Mouse (Mus musculus) neural tube, embryonic 12.5 days (tissue): ENCODE measurements around the gene Pdgfc. TPM values are rescaled to one million over a fixed set of nuclear protein-coding genes. Genes with fewer than 3 reads are reported as not detected.
"Not testable (repeated sequence)": the region's sequence is repeated elsewhere in the genome, so short reads cannot be mapped to it uniquely, and the experiment has no call there.

Source experiments
- ATAC-seq: fragments of 200-750 bp; cut with Nextera tagmentation; 2 replicates; pipeline ENCODE4 v1.8.0; 2017; ENCODE audit warnings: low read depth, mild to moderate bottlenecking, moderate TSS enrichment, moderate library complexity; ENCODE audit not compliant: low FRiP score
- H3K27ac ChIP-seq: fragments of 300-500 bp; sonication (generic); 2 replicates; pipeline ENCODE4 v1.5.1; 2016
- H3K27me3 ChIP-seq: fragments of 300-500 bp; sonication (generic); replicated peaks from 2 replicates; pipeline ENCODE4 v1.6.1; 2016; ENCODE audit warnings: mild to moderate bottlenecking
- H3K36me3 ChIP-seq: fragments of 300-500 bp; sonication (generic); 2 replicates; pipeline ENCODE4 v1.6.1; 2016; ENCODE audit warnings: mild to moderate bottlenecking
- H3K4me1 ChIP-seq: fragments of 300-500 bp; sonication (generic); 2 replicates; pipeline ENCODE4 v1.6.1; 2016
- H3K4me2 ChIP-seq: fragments of 300-500 bp; sonication (generic); replicated peaks from 2 replicates; pipeline ENCODE4 v1.6.1; 2016; ENCODE audit warnings: mild to moderate bottlenecking
- H3K4me3 ChIP-seq: fragments of 300-500 bp; sonication (generic); 2 replicates; pipeline ENCODE4 v1.5.1; 2016
- H3K9ac ChIP-seq: fragments of 300-500 bp; sonication (generic); 2 replicates; pipeline ENCODE4 v1.6.1; 2016; ENCODE audit warnings: mild to moderate bottlenecking
- H3K9me3 ChIP-seq: fragments of 300-500 bp; sonication (generic); 2 replicates; pipeline ENCODE4 v1.6.1; 2016; ENCODE audit warnings: mild to moderate bottlenecking
- WGBS: fragments of 180-500 bp; shearing (Covaris S2); methylation state at CpG from one replicate; pipeline ENCODE4 v1.1.7; 2016; 5-methylcytosine and 5-hydroxymethylcytosine counted together
- polyA plus RNA-seq: library from polyadenylated mRNA; unstranded; fragments of >200 nt; fragmentation: Nextera tagmentation; extraction: Ambion mirVana; gene quantifications from 2 replicates; pipeline ENCODE4 v1.2.1, GENCODE M21; 2016

Gene Pdgfc
- polyA plus RNA-seq, 1 experiment from 2014 or later = 10.4 TPM

DNA sequence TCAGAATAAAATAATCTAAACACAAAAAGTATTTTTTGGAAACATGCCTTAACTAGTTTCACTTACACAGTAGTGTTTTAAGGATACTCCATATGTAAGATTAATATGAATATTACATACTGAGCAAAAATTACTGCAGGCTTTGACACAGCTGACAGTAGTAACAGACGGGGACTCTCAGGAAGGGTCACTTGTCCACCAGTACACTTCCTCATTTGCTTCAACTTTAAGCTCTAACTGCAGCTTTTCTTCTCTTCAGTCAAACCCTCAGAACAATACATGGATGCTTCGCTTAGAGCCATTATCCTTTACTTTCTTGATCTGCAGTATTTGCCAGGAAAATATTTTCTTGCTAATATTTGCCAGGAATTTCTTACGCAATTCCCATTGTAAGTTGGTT, 87.2 kb downstream of the Pdgfc start:
- H3K4me2 ChIP-seq = no peak overlapping the region
- no peaks in the 10 kb centered on the region for H3K27me3 ChIP-seq
- no peak overlapping the region for H3K9ac ChIP-seq
- H3K27ac ChIP-seq = no peak overlapping the region
- H3K4me1 ChIP-seq = no peaks in the 10 kb centered on the region
- no peak for ATAC-seq
- 84% methylated on average over 3 of the region's 3 CpGs for WGBS
- no peak overlapping the region for H3K4me3 ChIP-seq
- no peaks in the 10 kb centered on the region for H3K9me3 ChIP-seq
- H3K36me3 ChIP-seq = no peaks in the 10 kb centered on the region

DNA sequence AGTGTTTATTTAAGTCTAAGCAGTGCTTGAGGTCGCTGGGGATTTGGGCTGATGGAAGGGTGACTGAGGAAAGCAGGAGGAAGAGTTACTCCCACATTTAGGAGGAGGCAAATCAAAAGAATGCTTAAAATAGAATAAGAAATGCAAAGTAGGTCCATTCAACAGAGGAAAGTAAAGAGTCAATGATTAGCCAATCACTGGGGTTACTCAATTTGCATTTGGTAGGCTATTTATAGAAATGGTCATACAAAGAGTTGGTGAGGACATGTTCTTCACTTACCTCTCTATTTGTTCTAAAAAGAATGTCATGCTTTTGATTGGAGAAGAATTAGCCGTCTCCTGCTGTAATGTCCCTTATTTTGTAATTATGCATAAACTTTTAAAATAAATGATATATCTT, 90.8 kb downstream of the Pdgfc start:
- H3K4me2 ChIP-seq = no peak overlapping the region
- H3K4me3 ChIP-seq = no peak overlapping the region
- no peak for ATAC-seq
- no peaks in the 10 kb centered on the region for H3K9me3 ChIP-seq
- no peaks in the 10 kb centered on the region for H3K36me3 ChIP-seq
- H3K4me1 ChIP-seq = no peaks in the 10 kb centered on the region
- H3K9ac ChIP-seq = no peak overlapping the region
- WGBS = 45% methylated on average over 2 of the region's 2 CpGs
- H3K27ac ChIP-seq = no peak overlapping the region
- H3K27me3 ChIP-seq = no peaks in the 10 kb centered on the region

DNA sequence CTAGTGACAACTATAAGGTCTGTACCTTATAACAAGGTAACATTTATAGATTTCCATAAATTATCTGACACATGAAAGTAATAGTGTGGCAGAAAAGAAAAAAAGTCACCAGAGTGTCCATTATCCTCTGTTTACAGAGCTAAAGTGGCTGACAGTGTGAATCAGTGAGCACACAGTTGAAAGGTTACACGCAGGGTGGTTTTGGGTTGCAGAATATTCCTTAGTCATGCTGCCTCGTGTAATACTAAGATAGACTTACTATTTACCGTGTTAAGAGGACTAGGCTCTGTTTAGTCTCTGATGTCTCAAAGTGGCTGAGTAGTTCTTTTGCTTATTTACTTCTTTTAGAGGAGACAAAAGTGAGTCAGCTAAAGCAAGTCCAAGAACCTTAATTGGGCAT, 100.8 kb downstream of the Pdgfc start:
- no peaks in the 10 kb centered on the region for H3K9me3 ChIP-seq
- no peaks in the 10 kb centered on the region for H3K36me3 ChIP-seq
- H3K27ac ChIP-seq = no peak overlapping the region
- WGBS = 88% methylated on average over 3 of the region's 3 CpGs
- no peaks in the 10 kb centered on the region for H3K4me1 ChIP-seq
- H3K4me3 ChIP-seq = no peak overlapping the region
- H3K9ac ChIP-seq = no peak overlapping the region
- no peak for ATAC-seq
- no peaks in the 10 kb centered on the region for H3K27me3 ChIP-seq
- no peak overlapping the region for H3K4me2 ChIP-seq

DNA sequence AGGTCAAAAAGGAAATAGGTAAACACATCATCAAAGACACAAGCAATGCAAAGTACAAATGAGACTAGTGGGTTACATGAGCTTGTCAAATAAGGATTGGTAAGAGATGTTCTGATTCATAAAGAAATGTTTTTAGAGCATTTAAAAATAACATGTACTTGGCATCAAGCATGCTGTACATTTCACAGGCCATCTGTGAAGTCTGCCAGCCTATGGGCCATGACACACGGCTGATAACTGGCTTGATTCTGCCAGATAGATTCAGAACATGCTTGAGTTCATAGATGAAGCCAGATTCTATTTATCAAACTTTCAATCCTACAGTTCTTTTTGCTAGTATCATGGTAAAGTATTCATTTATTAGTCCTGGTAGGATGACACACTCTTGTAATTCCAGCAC, 101.8 kb downstream of the Pdgfc start:
- H3K27ac ChIP-seq, H3K4me2 ChIP-seq, H3K27me3 ChIP-seq, H3K4me3 ChIP-seq, ATAC-seq, H3K9ac ChIP-seq, H3K4me1 ChIP-seq, H3K9me3 ChIP-seq, H3K36me3 ChIP-seq: not testable (repeated sequence)
- 87% methylated on average over 1 of the region's 1 CpGs for WGBS

DNA sequence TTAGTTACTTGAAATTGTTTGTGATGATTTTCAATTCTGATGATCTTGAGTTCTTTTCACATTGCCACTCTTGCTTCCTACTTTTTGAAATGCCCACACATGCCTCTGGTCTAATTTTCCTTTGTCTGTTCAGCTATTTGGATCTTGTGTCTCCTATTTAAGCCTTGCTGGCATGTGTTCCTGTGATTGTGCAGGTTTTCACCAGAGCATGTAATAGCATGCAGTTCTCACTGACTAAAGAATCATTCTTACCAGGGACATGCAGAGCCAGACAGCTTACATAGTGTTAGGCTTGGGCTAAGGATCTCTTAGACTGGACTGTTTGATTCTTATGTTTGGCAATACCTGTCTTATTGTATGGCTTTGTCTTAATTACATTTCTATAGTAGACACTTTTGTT, 107.5 kb downstream of the Pdgfc start:
- ATAC-seq = no peak
- no peak overlapping the region for H3K4me2 ChIP-seq

DNA sequence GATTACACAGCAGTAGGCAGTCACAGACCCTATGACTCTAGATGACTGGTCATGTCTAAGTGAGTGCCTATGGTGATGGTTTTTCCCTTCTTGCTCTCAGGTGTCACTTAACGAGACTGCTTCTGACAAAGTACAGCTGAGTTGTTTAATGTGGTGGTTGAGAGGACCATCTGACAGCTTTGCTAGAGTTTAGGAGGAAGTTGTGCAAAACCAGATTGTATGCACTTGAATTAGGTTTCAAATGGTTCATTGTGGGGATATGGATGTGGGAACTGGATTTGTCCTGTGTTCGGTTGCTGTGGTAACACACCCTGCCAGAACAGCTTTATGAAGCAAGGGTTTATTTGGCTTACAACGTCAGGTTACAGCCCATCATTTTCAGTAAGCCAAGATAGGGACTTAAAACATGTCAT, 112.9 kb downstream of the Pdgfc start:
- no peaks in the 10 kb centered on the region for H3K4me1 ChIP-seq
- no peak for ATAC-seq
- H3K36me3 ChIP-seq = no peaks in the 10 kb centered on the region
- no peak overlapping the region for H3K4me2 ChIP-seq
- no peak overlapping the region for H3K27ac ChIP-seq
- H3K9ac ChIP-seq = no peak overlapping the region
- WGBS = 65% methylated on average over 3 of the region's 3 CpGs
- H3K27me3 ChIP-seq = no peaks in the 10 kb centered on the region
- no peaks in the 10 kb centered on the region for H3K9me3 ChIP-seq
- H3K4me3 ChIP-seq = no peak overlapping the region

More for the DNA sequence above, 107.5 kb downstream of the Pdgfc start:
- H3K9ac ChIP-seq = no peak overlapping the region
- H3K27ac ChIP-seq = no peak overlapping the region
- no peaks in the 10 kb centered on the region for H3K4me1 ChIP-seq
- no peaks in the 10 kb centered on the region for H3K27me3 ChIP-seq
- no peak overlapping the region for H3K4me3 ChIP-seq
- no peaks in the 10 kb centered on the region for H3K36me3 ChIP-seq
- no peaks in the 10 kb centered on the region for H3K9me3 ChIP-seq

DNA sequence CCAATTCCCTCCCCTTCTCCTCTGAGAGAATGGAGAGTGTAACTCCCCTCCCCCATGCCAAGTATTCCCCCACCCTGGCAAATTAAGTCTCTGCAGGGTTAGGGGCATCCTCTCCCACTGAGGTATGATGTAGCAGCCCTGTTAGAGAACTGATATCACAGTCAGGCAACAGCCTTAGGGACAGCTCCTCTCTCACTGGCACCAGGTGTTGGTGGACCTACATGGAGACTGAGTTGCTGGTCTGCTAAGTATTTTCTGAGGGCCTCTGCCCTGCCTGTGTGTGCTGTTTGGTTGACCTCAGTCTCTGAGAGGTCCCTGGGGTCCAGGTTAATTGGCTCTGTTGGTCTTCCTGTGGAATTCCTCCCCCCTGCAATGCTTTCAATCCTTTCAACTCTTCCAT, 114.0 kb downstream of the Pdgfc start:
- peak; percentile 25; the same call in 1 of the 2 replicates for ATAC-seq

DNA sequence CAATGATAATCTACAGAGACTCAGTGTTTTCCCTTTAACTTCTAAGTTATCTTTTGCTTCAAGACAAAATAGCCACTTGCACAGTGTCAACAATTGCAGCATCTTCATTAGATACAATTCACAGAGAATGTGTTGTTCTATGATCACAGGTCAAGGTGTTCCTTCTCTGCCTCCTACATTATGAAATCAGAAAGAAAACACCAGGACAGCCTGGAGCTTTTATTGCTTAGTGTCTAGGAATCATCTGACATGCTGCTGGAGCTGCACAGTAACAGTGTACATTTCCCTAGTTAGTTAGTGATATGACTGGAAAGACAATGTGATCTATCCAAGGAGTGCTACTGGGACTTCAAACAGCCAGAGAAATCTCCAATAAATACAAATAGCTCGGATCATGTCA, 118.2 kb downstream of the Pdgfc start:
- no peak for ATAC-seq
- no peaks in the 10 kb centered on the region for H3K36me3 ChIP-seq
- H3K9me3 ChIP-seq = no peaks in the 10 kb centered on the region
- no peaks in the 10 kb centered on the region for H3K4me1 ChIP-seq
- no peak overlapping the region for H3K9ac ChIP-seq
- H3K27me3 ChIP-seq = no peaks in the 10 kb centered on the region
- H3K4me3 ChIP-seq = no peak overlapping the region
- no peak overlapping the region for H3K27ac ChIP-seq
- H3K4me2 ChIP-seq = no peak overlapping the region
- 85% methylated on average over 1 of the region's 1 CpGs for WGBS

More for the DNA sequence above, 114.0 kb downstream of the Pdgfc start:
- Histone ChIP-seq H3K27me3 (no peaks in the 10 kb centered on the region), H3K4me2 (no peak overlapping the region), H3K4me3 (no peak overlapping the region), H3K4me1 (no peaks in the 10 kb centered on the region), H3K9me3 (no peaks in the 10 kb centered on the region), H3K36me3 (no peaks in the 10 kb centered on the region), H3K27ac (no peak overlapping the region), H3K9ac (no peak overlapping the region)

DNA sequence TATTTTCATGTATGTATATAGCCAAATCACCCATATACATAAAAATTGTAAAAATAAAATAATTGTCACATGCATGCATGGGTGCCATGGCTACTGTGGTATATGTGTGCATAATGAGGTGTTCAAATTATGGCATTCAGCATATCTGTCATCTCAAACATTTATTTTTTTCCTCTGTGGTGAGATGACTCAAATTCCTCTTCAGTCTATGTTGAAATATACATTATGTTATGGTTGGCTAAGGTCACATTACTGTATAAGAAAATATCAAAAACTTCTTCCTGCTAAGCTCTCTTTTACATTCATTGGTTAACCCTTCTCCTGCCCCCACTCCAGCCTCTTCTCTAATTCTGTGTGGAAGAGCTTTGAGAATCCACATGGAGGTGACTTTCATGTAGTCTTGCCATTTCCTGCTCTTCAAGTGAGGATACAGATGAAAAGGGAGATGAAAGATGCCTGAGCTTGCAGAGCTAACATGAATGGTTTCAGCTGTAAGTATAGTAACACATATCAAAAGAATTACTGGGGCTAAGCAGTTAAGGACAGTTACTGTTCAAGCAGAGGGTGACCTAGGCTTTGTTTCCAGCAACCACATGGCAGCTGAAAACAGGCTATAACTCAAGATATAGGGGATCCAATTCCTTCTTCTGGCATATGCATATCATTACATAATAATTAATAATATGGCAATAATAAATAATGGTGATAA, 124.4 kb downstream of the Pdgfc start:
- no peak overlapping the region for H3K27ac ChIP-seq
- H3K9me3 ChIP-seq = no peaks in the 10 kb centered on the region
- no peaks in the 10 kb centered on the region for H3K4me1 ChIP-seq
- H3K9ac ChIP-seq = no peak overlapping the region
- H3K4me2 ChIP-seq = no peak overlapping the region
- no peaks in the 10 kb centered on the region for H3K36me3 ChIP-seq
- no peaks in the 10 kb centered on the region for H3K27me3 ChIP-seq
- no peak for ATAC-seq
- H3K4me3 ChIP-seq = no peak overlapping the region

DNA sequence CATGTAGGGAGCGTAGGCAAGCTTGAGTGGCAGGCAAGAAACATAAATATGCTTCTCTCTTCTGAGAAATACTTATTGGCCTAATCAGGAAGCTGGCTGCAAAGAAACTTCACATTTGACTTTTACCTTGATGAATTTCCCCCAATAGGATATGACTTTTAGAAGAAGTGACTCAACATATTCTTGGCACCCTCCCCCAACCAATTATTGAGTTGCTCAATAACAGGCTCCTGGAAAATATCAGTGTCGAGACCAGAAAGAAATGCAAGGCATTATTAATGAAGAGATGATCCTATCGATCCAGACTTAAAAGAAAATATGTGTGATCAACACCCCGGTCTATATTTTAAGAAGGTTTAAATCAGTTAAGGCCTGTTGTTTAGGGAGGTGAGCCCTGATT, 125.9 kb downstream of the Pdgfc start:
- 98% methylated on average over 4 of the region's 4 CpGs for WGBS
- no peaks in the 10 kb centered on the region for H3K27me3 ChIP-seq
- H3K9me3 ChIP-seq = no peaks in the 10 kb centered on the region
- no peaks in the 10 kb centered on the region for H3K4me1 ChIP-seq
- H3K4me2 ChIP-seq = no peak overlapping the region
- H3K27ac ChIP-seq = no peak overlapping the region
- no peaks in the 10 kb centered on the region for H3K36me3 ChIP-seq
- no peak overlapping the region for H3K4me3 ChIP-seq
- no peak overlapping the region for H3K9ac ChIP-seq
- ATAC-seq = no peak

DNA sequence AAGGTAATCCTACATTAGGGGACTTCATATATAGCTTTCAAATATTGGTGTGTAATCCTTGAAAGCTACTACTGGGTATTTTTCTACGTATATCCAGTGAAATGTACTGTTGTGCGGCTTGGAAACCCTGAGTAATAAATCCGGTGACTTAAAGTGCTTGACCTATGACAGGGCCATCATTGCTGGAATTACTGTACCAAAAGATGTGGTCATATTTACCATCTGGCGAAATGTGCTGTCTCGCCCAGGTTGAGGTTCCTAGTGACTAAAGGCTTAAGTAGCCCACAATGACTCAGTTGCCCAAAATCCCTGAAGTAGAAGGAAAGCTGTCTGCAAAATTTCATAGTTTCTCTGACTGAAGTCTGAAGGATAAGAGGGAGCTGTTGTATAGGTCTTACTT, 127.9 kb downstream of the Pdgfc start:
- Histone ChIP-seq H3K27ac (no peak overlapping the region), H3K36me3 (no peaks in the 10 kb centered on the region), H3K9ac (no peak overlapping the region), H3K4me2 (no peak overlapping the region), H3K9me3 (no peaks in the 10 kb centered on the region), H3K4me3 (no peak overlapping the region), H3K27me3 (no peaks in the 10 kb centered on the region), H3K4me1 (no peaks in the 10 kb centered on the region)
- no peak for ATAC-seq
- 94% methylated on average over 5 of the region's 5 CpGs for WGBS

DNA sequence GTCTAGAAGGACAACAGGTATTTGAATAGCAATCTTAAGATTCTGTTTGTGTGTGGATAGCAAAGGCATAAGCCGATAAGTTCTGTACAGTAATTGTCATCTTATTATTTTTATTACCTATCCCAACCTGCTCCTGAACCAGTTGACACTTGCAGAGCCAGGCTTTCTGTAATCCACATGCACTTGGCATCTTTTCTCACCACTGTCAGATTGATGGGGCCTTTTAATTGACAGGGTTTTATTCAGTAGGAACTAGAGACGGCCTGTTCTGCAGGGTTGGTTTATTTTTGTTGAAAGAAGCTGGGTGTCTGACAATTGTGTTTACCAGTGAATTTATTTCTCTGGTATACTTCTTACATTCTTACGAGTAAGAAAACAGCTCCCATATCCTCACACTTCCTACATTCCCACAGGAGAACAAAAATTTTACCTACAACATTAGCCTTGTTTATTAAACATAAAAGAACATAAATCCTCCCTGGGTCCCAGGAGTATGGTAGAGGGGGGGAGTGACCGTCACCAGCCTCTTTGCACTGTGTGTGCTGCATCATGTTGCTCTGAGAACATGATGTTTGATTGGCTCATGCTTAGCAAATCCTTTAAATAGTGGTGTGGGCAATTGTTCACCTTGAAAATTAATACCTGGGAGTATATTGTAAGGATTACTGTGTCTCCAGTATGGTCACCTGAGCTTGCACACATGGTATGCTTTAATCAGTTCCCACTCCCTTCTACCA, 134.0 kb downstream of the Pdgfc start:
- Histone ChIP-seq H3K9me3 (no peaks in the 10 kb centered on the region), H3K27ac (no peak overlapping the region), H3K4me1 (no peaks in the 10 kb centered on the region), H3K27me3 (no peaks in the 10 kb centered on the region), H3K4me3 (no peak overlapping the region), H3K36me3 (no peaks in the 10 kb centered on the region), H3K4me2 (no peak overlapping the region), H3K9ac (no peak overlapping the region)
- no peak for ATAC-seq
- WGBS = 55% methylated on average over 4 of the region's 4 CpGs

DNA sequence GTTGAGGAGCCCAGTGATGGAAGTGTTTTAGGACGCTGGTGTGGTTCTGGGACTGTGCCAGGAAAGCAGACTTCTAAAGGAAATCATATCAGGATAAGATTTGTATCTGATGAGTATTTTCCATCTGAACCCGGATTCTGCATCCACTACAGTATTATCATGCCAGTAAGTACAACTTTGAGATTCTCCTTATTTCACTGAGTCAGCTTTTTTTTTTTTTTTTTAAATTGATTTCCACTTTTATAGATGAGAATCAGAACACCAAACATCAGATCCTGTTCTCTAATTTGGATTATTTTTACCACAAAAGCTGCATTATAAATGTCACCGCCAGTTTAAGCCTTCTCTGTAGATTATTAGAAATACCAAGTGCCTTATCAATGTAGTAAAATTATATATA, 138.6 kb downstream of the Pdgfc start:
- Histone ChIP-seq H3K27ac (no peak overlapping the region), H3K27me3 (no peaks in the 10 kb centered on the region), H3K9ac (no peak overlapping the region), H3K4me2 (no peak overlapping the region), H3K36me3 (no peaks in the 10 kb centered on the region), H3K9me3 (no peaks in the 10 kb centered on the region), H3K4me1 (no peaks in the 10 kb centered on the region), H3K4me3 (no peak overlapping the region)
- no peak for ATAC-seq
- 94% methylated on average over 3 of the region's 3 CpGs for WGBS
